Mouse (Mus musculus): ENCODE measurements around the gene Acsbg2. TPM values are rescaled to one million over a fixed set of nuclear protein-coding genes. Genes with fewer than 3 reads are reported as not detected.
A peak's percentile ranks its signal among the peaks of the same experiment; 100 is the strongest.

Gene Acsbg2
- polyA plus RNA-seq, 1 experiment from 2014 or later: not detected

DNA sequence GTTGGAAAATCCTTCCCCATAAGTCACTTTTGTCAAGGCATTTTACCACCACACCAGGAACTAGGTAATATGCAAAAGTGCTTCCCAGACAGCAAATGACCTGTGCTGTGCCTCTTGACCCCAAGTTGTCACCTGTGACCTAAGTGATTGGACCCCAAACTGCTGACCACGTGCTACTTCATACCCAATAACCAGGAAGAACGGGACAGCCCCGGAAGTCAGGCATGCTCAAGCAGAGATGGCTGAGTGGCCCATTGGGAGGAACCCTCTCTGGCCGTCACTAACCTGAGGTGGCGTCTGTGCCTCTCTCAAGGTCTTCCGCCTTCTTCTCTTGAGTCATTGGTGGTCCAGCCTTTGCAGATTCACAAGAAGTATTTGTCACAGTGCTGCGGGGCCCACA, 1.7 kb downstream of the Acsbg2 start:
- Histone ChIP-seq H3K4me1 (ENCODE audit: insufficient read depth) (no peaks in the 10 kb centered on the region), H3K27ac (ENCODE audit: low read depth) (no peak overlapping the region), H3K27me3 (ENCODE audit: insufficient read depth, low read length) (no peaks in the 10 kb centered on the region), H3K9ac (no peak overlapping the region), H3K9me3 (ENCODE audit: low read depth, low read length) (no peaks in the 10 kb centered on the region), H3K4me2 (no peak overlapping the region), H3K4me3 (ENCODE audit: low read depth, low read length) (no peak overlapping the region), H3K36me3 (ENCODE audit: insufficient read depth) (no peaks in the 10 kb centered on the region)
- TF ChIP-seq CTCF (IDR thresholded peaks at IDR 0.05; ENCODE audit: low read depth): no peak
- no peak for ATAC-seq (ENCODE audit: insufficient read depth)
- DNase-seq: no peak
- WGBS: 69% methylated on average over 7 of the region's 7 CpGs

- no peaks in the 10 kb centered on the region; the same call in 1 of the 2 replicates for H3K9me3 ChIP-seq (ENCODE audit: low read depth, low read length)
- no peaks in the 10 kb centered on the region for H3K36me3 ChIP-seq (ENCODE audit: insufficient read depth)
- ATAC-seq (ENCODE audit: insufficient read depth): no peak
- no peak for TF ChIP-seq CTCF (IDR thresholded peaks at IDR 0.05; ENCODE audit: low read depth)
- H3K4me3 ChIP-seq (ENCODE audit: low read depth, low read length): no peak overlapping the region
- no peaks in the 10 kb centered on the region for H3K4me1 ChIP-seq (ENCODE audit: insufficient read depth)
- WGBS: 39% methylated on average over 8 of the region's 8 CpGs
- no peaks in the 10 kb centered on the region for H3K27me3 ChIP-seq (ENCODE audit: insufficient read depth, low read length)
- no peak overlapping the region for H3K4me2 ChIP-seq
- H3K27ac ChIP-seq (ENCODE audit: low read depth): no peak overlapping the region
- DNase-seq: no peak
- H3K9ac ChIP-seq: no peak overlapping the region
Observed at GRCm38 (mm10) chr17:56871767-56872166, 2.5 kb downstream of the Acsbg2 start.

GRCm38 (mm10) chr17:56870287-56870953, 3.8 kb downstream of the Acsbg2 start:
- no peak for TF ChIP-seq CTCF (IDR thresholded peaks at IDR 0.05; ENCODE audit: low read depth)
- 47% methylated on average over 15 of the region's 15 CpGs for WGBS
- no peaks in the 10 kb centered on the region for H3K4me1 ChIP-seq (ENCODE audit: insufficient read depth)
- no peak overlapping the region for H3K4me2 ChIP-seq
- ATAC-seq (ENCODE audit: insufficient read depth): no peak
- DNase-seq: no peak
- H3K27me3 ChIP-seq (ENCODE audit: insufficient read depth, low read length): no peaks in the 10 kb centered on the region
- no peak overlapping the region for H3K4me3 ChIP-seq (ENCODE audit: low read depth, low read length)
- H3K9ac ChIP-seq: no peak overlapping the region
- no peaks in the 10 kb centered on the region; the same call in 1 of the 2 replicates for H3K9me3 ChIP-seq (ENCODE audit: low read depth, low read length)
- no peak overlapping the region for H3K27ac ChIP-seq (ENCODE audit: low read depth)
- H3K36me3 ChIP-seq (ENCODE audit: insufficient read depth): no peaks in the 10 kb centered on the region

DNA sequence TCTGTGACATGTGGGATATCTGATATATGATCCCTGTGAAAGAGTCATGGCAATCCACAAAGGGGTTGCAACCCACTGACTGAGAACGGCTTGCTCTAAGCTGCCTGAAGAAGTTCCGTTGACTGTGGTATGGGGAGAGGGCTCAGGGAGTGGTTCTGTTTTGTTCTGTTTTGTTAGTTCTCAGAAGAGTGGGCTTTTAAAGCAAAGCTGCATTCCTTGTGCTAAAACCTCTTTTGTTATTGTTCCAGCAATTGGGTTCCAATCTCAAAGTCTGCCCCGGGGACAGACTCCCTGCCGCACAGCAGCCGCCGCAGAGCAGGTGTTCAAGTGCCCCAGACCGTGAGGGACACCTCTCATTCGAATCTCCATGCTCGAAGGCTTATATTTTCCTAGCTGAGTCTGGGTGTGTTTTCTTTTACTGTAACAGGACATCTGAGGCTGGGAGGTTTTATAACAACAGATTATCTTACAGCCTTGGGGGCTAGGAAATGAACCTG, 4.7 kb downstream of the Acsbg2 start:
- H3K27ac ChIP-seq (ENCODE audit: low read depth): no peak overlapping the region
- no peaks in the 10 kb centered on the region; the same call in 1 of the 2 replicates for H3K9me3 ChIP-seq (ENCODE audit: low read depth, low read length)
- H3K27me3 ChIP-seq (ENCODE audit: insufficient read depth, low read length): no peaks in the 10 kb centered on the region
- no peaks in the 10 kb centered on the region for H3K4me1 ChIP-seq (ENCODE audit: insufficient read depth)
- H3K4me3 ChIP-seq (ENCODE audit: low read depth, low read length): no peak overlapping the region
- H3K9ac ChIP-seq: no peak overlapping the region
- no peak overlapping the region for H3K4me2 ChIP-seq
- H3K36me3 ChIP-seq (ENCODE audit: insufficient read depth): no peaks in the 10 kb centered on the region
- WGBS: 78% methylated on average over 9 of the region's 9 CpGs
- no peak for TF ChIP-seq CTCF (IDR thresholded peaks at IDR 0.05; ENCODE audit: low read depth)
- ATAC-seq (ENCODE audit: insufficient read depth) (no peak), DNase-seq (no peak)

- no peak overlapping the region for H3K4me3 ChIP-seq (ENCODE audit: low read depth, low read length)
- no peak for DNase-seq
- H3K27me3 ChIP-seq (ENCODE audit: insufficient read depth, low read length): no peaks in the 10 kb centered on the region
- H3K9ac ChIP-seq: no peak overlapping the region
- no peaks in the 10 kb centered on the region for H3K36me3 ChIP-seq (ENCODE audit: insufficient read depth)
- WGBS: 77% methylated on average over 7 of the region's 7 CpGs
- H3K4me1 ChIP-seq (ENCODE audit: insufficient read depth): no peaks in the 10 kb centered on the region
- no peak overlapping the region for H3K27ac ChIP-seq (ENCODE audit: low read depth)
- H3K9me3 ChIP-seq (ENCODE audit: low read depth, low read length): no peaks in the 10 kb centered on the region; the same call in 1 of the 2 replicates
- no peak for ATAC-seq (ENCODE audit: insufficient read depth)
- no peak overlapping the region for H3K4me2 ChIP-seq
- no peak for TF ChIP-seq CTCF (IDR thresholded peaks at IDR 0.05; ENCODE audit: low read depth)
Observed at GRCm38 (mm10) chr17:56866071-56866470, 8.2 kb downstream of the Acsbg2 start.

DNA sequence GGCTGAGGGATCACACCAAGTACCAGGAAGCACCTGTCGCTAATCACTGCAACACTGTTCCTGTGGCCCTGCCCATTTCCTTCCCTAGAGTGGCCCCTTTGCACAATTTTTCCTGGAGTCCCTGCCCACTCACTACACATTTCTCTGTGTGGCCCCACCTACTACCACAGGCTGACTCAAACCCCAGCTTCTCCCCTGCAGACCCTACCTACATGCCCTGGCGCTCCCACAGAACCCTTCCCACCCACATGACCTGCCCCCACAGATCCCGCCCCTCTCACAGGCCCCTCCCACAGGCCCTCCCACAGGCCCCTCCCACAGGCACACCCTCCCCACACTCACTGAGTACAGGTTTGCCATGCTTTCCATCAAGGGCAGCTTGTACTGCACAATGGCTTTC, 13.1 kb downstream of the Acsbg2 start:
- Histone ChIP-seq H3K27me3 (ENCODE audit: insufficient read depth, low read length) (no peaks in the 10 kb centered on the region), H3K4me3 (ENCODE audit: low read depth, low read length) (no peak overlapping the region), H3K4me2 (no peak overlapping the region), H3K9me3 (ENCODE audit: low read depth, low read length) (no peaks in the 10 kb centered on the region), H3K27ac (ENCODE audit: low read depth) (no peak overlapping the region), H3K9ac (no peak overlapping the region), H3K4me1 (ENCODE audit: insufficient read depth) (peaks cover 3% of the 10 kb centered on the region; the same call in 1 of the 2 replicates), H3K36me3 (ENCODE audit: insufficient read depth) (no peaks in the 10 kb centered on the region)
- DNase-seq (peak; percentile 49), ATAC-seq (ENCODE audit: insufficient read depth) (peak; percentile 50; the same call in 1 of the 2 replicates)
- WGBS: 48% methylated on average over 3 of the region's 3 CpGs
- no peak for TF ChIP-seq CTCF (IDR thresholded peaks at IDR 0.05; ENCODE audit: low read depth)

GRCm38 (mm10) chr17:56858922-56859321, 15.3 kb downstream of the Acsbg2 start:
- DNase-seq (peak; percentile 55), ATAC-seq (ENCODE audit: insufficient read depth) (0 out of 2 replicates have a peak, but pooled peaks have one; percentile 21)
- Histone ChIP-seq H3K4me1 (ENCODE audit: insufficient read depth) (peaks cover 3% of the 10 kb centered on the region; the same call in 1 of the 2 replicates), H3K9me3 (ENCODE audit: low read depth, low read length) (no peaks in the 10 kb centered on the region), H3K9ac (no peak overlapping the region), H3K27me3 (ENCODE audit: insufficient read depth, low read length) (no peaks in the 10 kb centered on the region), H3K4me3 (ENCODE audit: low read depth, low read length) (no peak overlapping the region), H3K36me3 (ENCODE audit: insufficient read depth) (no peaks in the 10 kb centered on the region), H3K27ac (ENCODE audit: low read depth) (peak overlapping the region; percentile 46), H3K4me2 (no peak overlapping the region)
- TF ChIP-seq CTCF (IDR thresholded peaks at IDR 0.05; ENCODE audit: low read depth): no peak
- WGBS: 33% methylated on average over 7 of the region's 7 CpGs
